Mouse (Mus musculus): ENCODE data around the gene Renbp. TPM values are rescaled to one million over a fixed set of nuclear protein-coding genes. Genes with fewer than 3 reads are reported as not detected.

The Renbp gene
- total RNA-seq (2021): 1 to 10 TPM; 7.9 to 9.6 TPM
- long read RNA-seq, experiment 1, transcript Renbp-202 (11 exons, 1,418 nt): major isoform, 17 of 20 reads
- long read RNA-seq, experiment 1, partial matches to known transcripts: 0 of 20 reads
- long read RNA-seq, experiment 1, other reads (novel, unspliced or antisense): 2 of 20 reads
- long read RNA-seq, experiment 2, transcript Renbp-202 (11 exons, 1,418 nt): major isoform, 12 of 14 reads
- long read RNA-seq, experiment 2, partial matches to known transcripts: 1 of 14 reads
- long read RNA-seq, experiment 2, other reads (novel, unspliced or antisense): 1 of 14 reads

- peak; percentile 38 to 53 for DNase-seq (ENCODE audit: low spot score in 2 of 2)
Observed at GRCm38 (mm10) chrX:73930402-73931062, at the start of gene Renbp. TSS of gene Renbp (minus strand) at chrX:73930850.

DNA sequence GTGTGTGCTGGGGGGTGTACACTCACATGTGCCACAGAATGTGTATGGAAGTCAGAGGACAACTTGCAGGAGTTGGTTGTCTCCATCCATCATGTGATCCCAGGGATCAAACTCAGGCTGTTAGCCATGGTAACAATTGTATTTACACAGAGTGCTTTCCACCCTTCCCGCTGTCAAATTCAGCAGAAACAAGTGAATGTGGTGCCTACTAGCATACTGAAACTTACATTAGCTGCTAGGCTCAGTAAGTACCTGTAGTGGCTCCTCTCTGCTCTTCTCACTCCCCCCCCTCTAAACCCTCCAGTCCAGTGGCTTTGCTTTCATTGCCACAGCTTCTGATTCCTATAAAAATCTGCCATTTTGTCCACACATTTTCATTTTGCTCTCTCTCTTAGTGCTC is 47.1 kb upstream of the Renbp start:
- no peak for DNase-seq (ENCODE audit: low spot score in 2 of 2)

DNA sequence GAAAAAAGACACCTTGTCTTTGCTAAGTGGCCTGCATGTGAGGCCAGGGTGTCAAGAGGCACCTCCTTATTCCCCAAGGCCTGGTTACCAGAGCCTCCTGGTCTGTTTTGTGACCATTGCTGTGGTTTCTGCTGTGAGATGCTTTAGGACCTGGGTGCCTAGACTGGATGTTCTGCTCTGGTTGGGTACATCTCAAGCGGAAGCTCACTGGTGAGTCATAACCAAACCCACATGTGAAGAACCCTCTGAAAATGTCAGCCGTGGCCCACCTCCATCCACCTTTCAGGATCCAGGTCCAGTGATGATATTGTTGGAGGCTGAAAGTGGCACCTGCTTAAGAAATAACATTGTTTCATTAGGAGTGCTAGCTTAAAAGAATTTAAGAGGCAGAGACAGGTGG is 45.6 kb upstream of the Renbp start:
- DNase-seq (ENCODE audit: low spot score in 2 of 2): no peak

DNA sequence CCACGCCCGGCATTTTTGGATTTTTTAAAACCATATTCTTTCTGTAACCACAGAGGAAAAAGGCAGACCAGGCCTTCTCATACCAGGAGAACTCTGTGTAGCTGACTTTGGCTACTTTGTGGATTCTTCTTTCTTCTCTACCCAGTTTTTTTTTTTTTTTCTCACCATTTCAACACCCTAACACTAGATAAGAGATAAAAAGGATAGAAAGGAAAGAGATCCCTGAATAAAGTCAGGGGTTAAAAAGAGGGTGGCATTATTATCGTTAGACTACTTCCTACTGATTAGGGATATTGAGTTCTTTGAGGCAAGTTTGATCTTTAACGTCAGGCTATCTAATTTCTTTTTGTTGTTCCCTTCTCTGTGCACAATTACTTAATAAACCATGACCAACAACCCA is 42.1 kb upstream of the Renbp start:
- no peak for DNase-seq (ENCODE audit: low spot score in 2 of 2)

- no peak for DNase-seq (ENCODE audit: low spot score in 2 of 2)
Observed at GRCm38 (mm10) chrX:73970781-73971180, 40.1 kb upstream of the Renbp start.

GRCm38 (mm10) chrX:73969729-73970128 is 39.1 kb upstream of the Renbp start:
- no peak for DNase-seq (ENCODE audit: low spot score in 2 of 2)

DNA sequence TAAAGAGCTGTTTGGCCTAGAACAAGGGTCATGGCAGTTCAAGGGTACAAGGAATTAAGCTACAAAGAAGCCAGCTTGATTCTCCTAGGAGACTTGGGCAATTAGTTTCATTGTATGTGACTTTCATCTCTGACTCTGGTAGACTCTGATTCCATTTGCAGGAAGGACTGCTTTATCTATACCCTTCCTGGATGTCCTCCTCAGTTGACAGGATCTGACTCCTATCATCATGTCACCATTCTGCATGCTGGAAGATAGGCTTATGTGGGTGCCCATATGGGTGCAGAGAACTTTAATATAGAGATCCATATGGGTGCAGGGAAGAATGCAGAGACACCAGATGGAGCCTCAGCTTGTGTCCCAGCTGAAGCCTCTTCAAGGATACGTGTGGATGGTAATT is 38.5 kb upstream of the Renbp start:
- no peak for DNase-seq (ENCODE audit: low spot score in 2 of 2)

DNA sequence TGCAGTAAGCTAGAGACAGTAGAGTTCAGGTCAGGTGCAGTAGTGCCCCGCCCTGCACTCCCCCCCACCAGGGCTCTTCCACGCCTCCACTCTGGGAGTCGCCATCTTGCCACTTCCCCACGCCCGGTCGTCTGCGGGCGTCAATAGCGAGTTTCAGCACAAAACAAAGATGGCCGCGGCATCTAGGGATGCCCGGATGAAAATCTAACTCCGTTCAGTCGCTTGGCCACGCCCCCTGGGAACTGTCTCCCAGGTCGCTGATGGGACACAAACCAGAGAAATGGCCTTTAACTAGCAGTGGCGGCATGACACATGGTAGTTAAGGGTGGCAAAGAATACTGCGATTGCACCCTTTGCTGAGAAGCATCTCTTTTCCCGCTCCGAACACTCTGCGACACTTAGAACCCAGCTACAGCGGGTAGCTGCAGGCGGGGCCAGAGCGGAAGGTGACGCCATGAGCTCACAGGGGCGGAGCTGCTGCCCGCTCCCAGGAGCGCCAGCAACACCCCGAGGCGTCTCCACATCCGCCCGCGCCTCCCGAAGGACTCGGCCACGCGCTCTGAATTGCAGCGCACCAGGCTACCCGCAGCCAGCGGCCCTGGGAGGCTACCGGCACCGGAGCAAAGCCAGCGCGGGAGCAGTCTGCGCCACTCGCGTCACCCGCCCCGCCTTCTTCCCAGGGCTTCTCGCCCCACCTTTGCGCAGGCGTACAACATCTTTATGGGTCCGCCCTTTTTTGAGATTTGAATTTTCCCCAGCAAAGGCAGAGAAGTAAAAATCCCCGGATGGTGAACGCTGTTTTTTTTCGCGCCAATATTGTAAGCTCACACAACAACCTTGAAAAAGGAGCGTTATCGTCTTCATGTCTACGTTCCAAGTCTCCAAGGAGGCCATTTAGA is 36.8 kb upstream of the Renbp start:
- peak; percentile 67 to 88 for DNase-seq (ENCODE audit: low spot score in 2 of 2)

GRCm38 (mm10) chrX:73966248-73967176 is 35.9 kb upstream of the Renbp start, which contains the start of gene Hcfc1:
TSS of gene Hcfc1 (minus strand) at chrX:73966357.
- DNase-seq (ENCODE audit: low spot score in 2 of 2): peak; percentile 83 to 86

DNA sequence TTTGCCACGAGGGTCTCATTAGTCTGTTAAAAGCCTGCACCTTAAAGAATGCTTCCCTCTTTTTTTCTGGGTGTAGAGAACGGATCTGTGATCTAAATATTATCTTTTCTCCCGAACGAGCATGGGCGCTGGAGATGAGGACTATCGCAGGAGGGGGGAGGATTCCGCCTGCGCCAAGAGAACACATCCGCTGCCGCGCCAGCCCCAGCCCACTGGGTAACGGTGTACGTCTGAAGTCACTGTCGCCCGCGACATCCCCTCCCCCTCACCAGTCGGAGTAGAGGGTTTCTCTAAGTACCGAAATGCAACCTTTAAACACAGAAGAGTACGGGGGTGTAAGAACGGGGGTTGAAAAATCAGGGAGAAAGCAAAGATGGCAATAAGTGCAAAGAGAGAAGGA is 34.7 kb upstream of the Renbp start:
- no peak for DNase-seq (ENCODE audit: low spot score in 2 of 2)

- no peak for DNase-seq (ENCODE audit: low spot score in 2 of 2)
Observed at GRCm38 (mm10) chrX:73964363-73964762, 33.7 kb upstream of the Renbp start.

- DNase-seq (ENCODE audit: low spot score in 2 of 2): no peak
Observed at GRCm38 (mm10) chrX:73954988-73955387, 24.3 kb upstream of the Renbp start.

DNA sequence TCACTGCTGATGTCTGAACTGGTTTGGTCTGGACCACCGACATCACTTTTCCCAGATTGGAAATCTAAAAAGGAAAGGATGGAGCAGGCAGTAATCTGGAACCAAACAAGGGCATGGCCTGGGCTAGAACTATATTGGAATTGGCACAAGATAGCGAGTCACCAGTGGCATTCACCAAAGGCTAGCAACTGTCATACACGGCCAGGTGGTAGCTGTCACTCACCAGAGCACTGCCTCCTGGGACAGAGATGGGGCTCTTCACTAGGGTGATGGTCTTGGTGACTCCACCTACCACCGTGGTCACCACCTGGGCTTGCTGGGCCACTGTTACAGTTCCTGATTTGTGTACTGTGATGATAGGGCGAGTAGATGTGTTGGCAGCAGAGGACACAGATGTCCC is 22.0 kb upstream of the Renbp start:
- DNase-seq (ENCODE audit: low spot score in 2 of 2): no peak

DNA sequence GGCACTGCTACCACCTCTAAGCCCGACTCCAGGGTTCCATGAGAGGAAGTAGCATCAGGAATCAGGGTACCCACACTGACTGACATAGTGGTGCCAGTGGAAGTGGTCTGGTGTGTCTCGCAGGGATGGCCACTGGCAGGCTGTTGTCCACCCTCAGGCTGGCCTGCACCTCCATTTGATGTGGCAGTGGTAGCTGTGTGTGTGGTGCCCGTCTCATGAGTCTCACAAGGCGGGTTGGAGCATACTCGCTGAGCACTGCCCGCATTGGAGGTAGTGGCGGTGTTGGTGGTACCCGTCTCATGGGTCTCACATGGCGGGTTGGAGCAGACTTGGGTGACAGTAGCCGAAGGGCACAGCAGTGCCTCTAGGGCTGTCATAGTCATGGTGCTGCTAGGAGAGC is 18.7 kb upstream of the Renbp start:
- no peak for DNase-seq (ENCODE audit: low spot score in 2 of 2)

- DNase-seq (ENCODE audit: low spot score in 2 of 2): no peak
Observed at GRCm38 (mm10) chrX:73948647-73949046, 18.0 kb upstream of the Renbp start.

DNA sequence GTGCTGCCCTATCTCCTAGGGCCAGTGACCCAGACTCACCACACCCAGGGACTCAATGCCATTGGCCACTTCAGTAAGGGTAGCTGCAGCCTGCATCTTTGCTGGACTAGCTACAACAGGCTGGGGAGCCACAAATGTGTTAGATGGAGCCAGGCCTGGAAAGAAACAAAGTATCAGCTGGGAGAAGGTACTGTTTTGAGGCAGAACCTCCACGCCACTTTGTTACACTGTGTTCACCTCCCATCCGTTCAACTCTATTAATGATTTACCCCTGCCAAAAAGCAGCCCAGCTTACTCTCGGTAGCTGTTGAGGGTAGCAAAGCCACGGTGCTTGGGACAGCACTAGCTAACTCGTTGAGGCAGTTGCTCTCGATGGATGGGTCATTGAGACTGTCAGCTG is 16.2 kb upstream of the Renbp start:
- DNase-seq (ENCODE audit: low spot score in 2 of 2): no peak

GRCm38 (mm10) chrX:73942294-73942693 is 11.6 kb upstream of the Renbp start:
- DNase-seq (ENCODE audit: low spot score in 2 of 2): no peak

GRCm38 (mm10) chrX:73941860-73942259 is 11.2 kb upstream of the Renbp start:
- no peak for DNase-seq (ENCODE audit: low spot score in 2 of 2)

DNA sequence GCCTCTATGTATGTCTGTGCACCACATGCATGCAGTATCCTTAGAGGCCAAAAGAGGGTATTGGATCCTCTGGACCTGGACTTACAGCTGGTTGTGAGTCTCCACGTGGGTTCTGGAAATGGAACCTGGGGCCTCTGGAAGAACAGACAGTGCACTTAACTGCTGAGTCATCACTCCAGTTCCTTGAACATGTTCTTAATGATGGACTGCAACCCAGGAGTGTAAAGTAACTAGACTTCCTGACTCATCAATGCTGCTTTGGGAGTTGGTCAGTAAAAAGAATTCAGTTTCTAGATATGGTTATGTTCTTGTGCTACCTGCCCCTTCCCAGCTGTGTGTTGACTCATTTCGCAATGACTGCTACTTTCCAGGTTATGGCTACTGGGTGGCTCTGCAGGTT is 1.2 kb upstream of the Renbp start:
- DNase-seq (ENCODE audit: low spot score in 2 of 2): no peak

DNA sequence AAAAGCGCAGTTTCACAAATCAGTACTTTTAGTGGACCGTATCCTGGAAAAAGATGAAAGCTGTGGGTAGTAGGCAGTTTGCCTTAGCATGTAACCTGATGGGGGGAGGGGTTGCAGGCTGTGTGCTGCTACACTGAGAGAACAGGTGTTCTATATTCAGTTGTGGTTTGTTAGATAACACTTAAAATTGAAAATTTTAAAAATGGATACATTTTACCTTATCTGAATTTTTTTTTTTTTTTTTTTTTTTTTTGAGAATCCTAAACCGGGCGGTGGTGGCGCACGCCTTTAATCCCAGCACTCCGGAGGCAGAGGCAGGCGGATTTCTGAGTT is 8.1 kb downstream of the Renbp start:
- no peak for DNase-seq (ENCODE audit: low spot score in 2 of 2)
